Mouse (Mus musculus): ENCODE results near the gene Sppl2b. TPM values are rescaled to one million over a fixed set of nuclear protein-coding genes. Genes with fewer than 3 reads are reported as not detected.

The Sppl2b gene
- polyA plus RNA-seq, 1 experiment from 2014 or later: 43.7 TPM

GRCm38 (mm10) chr10:80856267-80856666 lies 1.2 kb downstream of the Sppl2b start:
- 48% methylated on average over 3 of the region's 3 CpGs for WGBS
- Histone ChIP-seq H3K9ac (replicated peaks) (peak overlapping the region; percentile 90), H3K9me3 (no peaks in the 10 kb centered on the region), H3K4me1 (replicated peaks) (peaks cover 26% of the 10 kb centered on the region), H3K36me3 (peaks cover 21% of the 10 kb centered on the region), H3K4me2 (peak overlapping the region; percentile 99), H3K27ac (no peak overlapping the region), H3K4me3 (replicated peaks) (peak overlapping the region; percentile 97), H3K27me3 (no peaks in the 10 kb centered on the region)
- no peak for ATAC-seq (ENCODE audit: insufficient number of reproducible peaks, insufficient read depth, low FRiP score, low TSS enrichment, low read depth)

- Histone ChIP-seq H3K36me3 (peaks cover 21% of the 10 kb centered on the region), H3K4me3 (replicated peaks) (no peak overlapping the region), H3K27me3 (no peaks in the 10 kb centered on the region), H3K27ac (0 out of 2 replicates have a peak overlapping the region, but pooled peaks have one; percentile 29), H3K9ac (replicated peaks) (peak overlapping the region; percentile 31; the same call in 1 of the 2 replicates), H3K4me2 (peak overlapping the region; percentile 99; the same call in 1 of the 2 replicates), H3K4me1 (replicated peaks) (peaks cover 26% of the 10 kb centered on the region), H3K9me3 (no peaks in the 10 kb centered on the region)
- WGBS: 87% methylated on average over 5 of the region's 5 CpGs
- no peak for ATAC-seq (ENCODE audit: insufficient number of reproducible peaks, insufficient read depth, low FRiP score, low TSS enrichment, low read depth)
Observed at GRCm38 (mm10) chr10:80856908-80857307, 1.8 kb downstream of the Sppl2b start.

GRCm38 (mm10) chr10:80857386-80857785 lies 2.3 kb downstream of the Sppl2b start:
- Histone ChIP-seq H3K9ac (replicated peaks) (peak overlapping the region; percentile 14; the same call in 1 of the 2 replicates), H3K36me3 (peaks cover 21% of the 10 kb centered on the region), H3K27ac (0 out of 2 replicates have a peak overlapping the region, but pooled peaks have one; percentile 29), H3K4me1 (replicated peaks) (peaks cover 26% of the 10 kb centered on the region), H3K4me3 (replicated peaks) (no peak overlapping the region), H3K9me3 (no peaks in the 10 kb centered on the region), H3K4me2 (0 out of 2 replicates have a peak overlapping the region, but pooled peaks have one; percentile 99), H3K27me3 (no peaks in the 10 kb centered on the region)
- no peak for ATAC-seq (ENCODE audit: insufficient number of reproducible peaks, insufficient read depth, low FRiP score, low TSS enrichment, low read depth)
- WGBS: 78% methylated on average over 8 of the region's 8 CpGs

- no peak overlapping the region for H3K4me2 ChIP-seq
- H3K27ac ChIP-seq: 0 out of 2 replicates have a peak overlapping the region, but pooled peaks have one; percentile 29
- 69% methylated on average over 3 of the region's 3 CpGs for WGBS
Observed at GRCm38 (mm10) chr10:80857848-80858247, 2.8 kb downstream of the Sppl2b start.

GRCm38 (mm10) chr10:80858350-80858935 lies 3.4 kb downstream of the Sppl2b start:
- no peak overlapping the region for H3K4me3 ChIP-seq (replicated peaks)
- H3K36me3 ChIP-seq: peaks cover 23% of the 10 kb centered on the region
- H3K27me3 ChIP-seq: no peaks in the 10 kb centered on the region
- H3K27ac ChIP-seq: peak overlapping the region; percentile 29; the same call in 1 of the 2 replicates
- no peak overlapping the region for H3K4me2 ChIP-seq
- 84% methylated on average over 7 of the region's 7 CpGs for WGBS
- H3K9me3 ChIP-seq: no peaks in the 10 kb centered on the region
- ATAC-seq (ENCODE audit: insufficient number of reproducible peaks, insufficient read depth, low FRiP score, low TSS enrichment, low read depth): no peak
- H3K4me1 ChIP-seq (replicated peaks): peaks cover 24% of the 10 kb centered on the region
- H3K9ac ChIP-seq (replicated peaks): no peak overlapping the region

More at GRCm38 (mm10) chr10:80857848-80858247, 2.8 kb downstream of the Sppl2b start:
- Histone ChIP-seq H3K9me3 (no peaks in the 10 kb centered on the region), H3K9ac (replicated peaks) (0 out of 2 replicates have a peak overlapping the region, but pooled peaks have one; percentile 14), H3K4me3 (replicated peaks) (no peak overlapping the region; the same call in 1 of the 2 replicates), H3K27me3 (no peaks in the 10 kb centered on the region), H3K36me3 (peaks cover 23% of the 10 kb centered on the region), H3K4me1 (replicated peaks) (peaks cover 26% of the 10 kb centered on the region)
- no peak for ATAC-seq (ENCODE audit: insufficient number of reproducible peaks, insufficient read depth, low FRiP score, low TSS enrichment, low read depth)

GRCm38 (mm10) chr10:80862305-80862704 lies 7.2 kb downstream of the Sppl2b start:
- Histone ChIP-seq H3K36me3 (peaks cover 61% of the 10 kb centered on the region), H3K4me3 (replicated peaks) (no peak overlapping the region)
- WGBS: 89% methylated on average over 5 of the region's 5 CpGs

GRCm38 (mm10) chr10:80864446-80864845 lies 9.4 kb downstream of the Sppl2b start:
- Histone ChIP-seq H3K27me3 (no peaks in the 10 kb centered on the region), H3K4me2 (no peak overlapping the region), H3K4me3 (replicated peaks) (no peak overlapping the region), H3K27ac (no peak overlapping the region), H3K36me3 (peaks cover 76% of the 10 kb centered on the region), H3K9ac (replicated peaks) (no peak overlapping the region), H3K4me1 (replicated peaks) (no peaks in the 10 kb centered on the region), H3K9me3 (no peaks in the 10 kb centered on the region)
- ATAC-seq (ENCODE audit: insufficient number of reproducible peaks, insufficient read depth, low FRiP score, low TSS enrichment, low read depth): no peak
- 88% methylated on average over 16 of the region's 16 CpGs for WGBS

More at GRCm38 (mm10) chr10:80862305-80862704, 7.2 kb downstream of the Sppl2b start:
- H3K4me1 ChIP-seq (replicated peaks): no peaks in the 10 kb centered on the region
- no peak overlapping the region for H3K27ac ChIP-seq
- no peaks in the 10 kb centered on the region for H3K9me3 ChIP-seq
- H3K27me3 ChIP-seq: no peaks in the 10 kb centered on the region
- H3K9ac ChIP-seq (replicated peaks): no peak overlapping the region
- ATAC-seq (ENCODE audit: insufficient number of reproducible peaks, insufficient read depth, low FRiP score, low TSS enrichment, low read depth): no peak
- H3K4me2 ChIP-seq: no peak overlapping the region

- Histone ChIP-seq H3K4me3 (replicated peaks) (no peak overlapping the region), H3K9me3 (0 out of 2 replicates have a peak, but pooled peaks cover 3% of the 10 kb centered on the region), H3K27me3 (peaks cover 17% of the 10 kb centered on the region), H3K27ac (no peak overlapping the region), H3K4me1 (replicated peaks) (no peaks in the 10 kb centered on the region), H3K4me2 (no peak overlapping the region), H3K36me3 (peaks cover 28% of the 10 kb centered on the region), H3K9ac (replicated peaks) (no peak overlapping the region)
- 96% methylated on average over 3 of the region's 6 CpGs for WGBS
- no peak for ATAC-seq (ENCODE audit: insufficient number of reproducible peaks, insufficient read depth, low FRiP score, low TSS enrichment, low read depth)
Observed at GRCm38 (mm10) chr10:80870993-80871392, 15.9 kb downstream of the Sppl2b start.

- Histone ChIP-seq H3K4me3 (replicated peaks) (no peak within 1 kb of the TSS), H3K4me1 (replicated peaks) (0 out of 2 replicates have a peak, but pooled peaks cover 2% of the 10 kb centered on the region), H3K4me2 (no peak within 1 kb of the TSS), H3K27ac (no peak within 1 kb of the TSS), H3K9ac (replicated peaks) (no peak within 1 kb of the TSS), H3K36me3 (peaks cover 23% of the 10 kb centered on the region), H3K9me3 (0 out of 2 replicates have a peak, but pooled peaks cover 3% of the 10 kb centered on the region), H3K27me3 (peaks cover 17% of the 10 kb centered on the region)
- 29% methylated on average over 9 of the region's 9 CpGs for WGBS
- no peak for ATAC-seq (ENCODE audit: insufficient number of reproducible peaks, insufficient read depth, low FRiP score, low TSS enrichment, low read depth)
Observed at GRCm38 (mm10) chr10:80871581-80871980, 16.5 kb downstream of the Sppl2b start, which contains the start of gene Tmprss9. Tmprss9 (plus strand) TSS chr10:80871848.

GRCm38 (mm10) chr10:80874035-80874434 lies 19.0 kb downstream of the Sppl2b start:
- ATAC-seq (ENCODE audit: insufficient number of reproducible peaks, insufficient read depth, low FRiP score, low TSS enrichment, low read depth): no peak
- Histone ChIP-seq H3K4me1 (replicated peaks) (0 out of 2 replicates have a peak, but pooled peaks cover 2% of the 10 kb centered on the region), H3K9me3 (0 out of 2 replicates have a peak, but pooled peaks cover 3% of the 10 kb centered on the region), H3K27me3 (peaks cover 17% of the 10 kb centered on the region), H3K9ac (replicated peaks) (no peak overlapping the region), H3K4me3 (replicated peaks) (no peak overlapping the region), H3K36me3 (no peaks in the 10 kb centered on the region), H3K27ac (no peak overlapping the region), H3K4me2 (no peak overlapping the region)
- 79% methylated on average over 9 of the region's 9 CpGs for WGBS

GRCm38 (mm10) chr10:80876028-80876427 lies 21.0 kb downstream of the Sppl2b start:
- WGBS: 42% methylated on average over 5 of the region's 5 CpGs
- no peak for ATAC-seq (ENCODE audit: insufficient number of reproducible peaks, insufficient read depth, low FRiP score, low TSS enrichment, low read depth)
- Histone ChIP-seq H3K4me3 (replicated peaks) (no peak overlapping the region), H3K36me3 (no peaks in the 10 kb centered on the region), H3K9me3 (0 out of 2 replicates have a peak, but pooled peaks cover 3% of the 10 kb centered on the region), H3K27me3 (peaks cover 20% of the 10 kb centered on the region), H3K9ac (replicated peaks) (no peak overlapping the region), H3K4me2 (no peak overlapping the region), H3K4me1 (replicated peaks) (0 out of 2 replicates have a peak, but pooled peaks cover 2% of the 10 kb centered on the region), H3K27ac (no peak overlapping the region)

All from limb, embryonic 12.5 days (tissue).